Comparison of ENCODE assay signal across 1 mouse cellular context in genomic region chr11:78832816-78833314, GRCm38 (mm10).
A peak's percentile ranks its signal among the peaks of the same experiment; 100 is the strongest.
TF ChIP-seq lines count a peak whose summit lies in the region.

No protein-coding gene starts in this region.

TF ChIP-seq in MEL, 35 proteins besides CTCF, POLR2A, EP300 and RAD21 (continued from another document):
- TF ChIP-seq CHD2 (IDR thresholded peaks at IDR 0.05; ENCODE audit: low read length) (peak; percentile 58; the same call in 1 of the 2 replicates), SMC3 (IDR thresholded peaks at IDR 0.05; ENCODE audit: low read depth, low read length) (peak; percentile 30; the same call in 1 of the 2 replicates), RCOR1 (IDR thresholded peaks at IDR 0.05; ENCODE audit: low read depth, low read length) (peak; percentile 95), MYC (IDR thresholded peaks at IDR 0.05; ENCODE audit: low read depth, low read length) (peak; percentile 86), MEF2A (IDR thresholded peaks at IDR 0.05; ENCODE audit: extremely low read depth, insufficient replicate concordance, low read depth, low read length, poor library complexity, severe bottlenecking) (peak; percentile 98; the same call in 1 of the 2 replicates), USF1 (IDR thresholded peaks at IDR 0.05; ENCODE audit: low read depth, low read length) (peak; percentile 51; the same call in 1 of the 2 replicates)
TF ChIP-seq in MEL: peak in this region for 28.
